Mouse (Mus musculus): ENCODE measurements around the gene Evc2. TPM values are rescaled to one million over a fixed set of nuclear protein-coding genes. Genes with fewer than 3 reads are reported as not detected.

Gene Evc2
- 5.0 and 7.2 TPM in 2 replicates for polyA plus RNA-seq (2015; fragmentation: Nextera tagmentation; extraction: Ambion mirVana)

DNA sequence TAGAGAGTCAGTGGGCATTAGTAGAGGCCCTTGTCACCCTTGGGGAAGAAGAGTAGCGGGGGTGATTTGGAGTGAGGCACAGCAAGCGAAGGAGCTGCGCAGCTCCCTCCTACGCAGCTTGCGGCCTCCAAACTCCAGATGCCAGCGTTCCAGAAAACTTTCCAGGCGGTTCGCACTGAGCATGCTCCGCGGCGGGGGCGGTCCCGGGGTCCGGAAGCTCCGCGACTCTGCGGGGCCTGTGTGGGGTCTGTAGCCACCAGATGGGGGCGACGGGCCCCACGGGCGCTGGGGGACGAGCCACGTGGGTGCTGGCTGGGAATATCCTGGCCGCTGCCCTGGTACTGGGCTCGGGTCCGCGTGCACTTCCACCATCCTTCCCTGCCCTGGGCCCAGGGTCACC, at the start of gene Evc2:
TSS of gene Evc2 (plus strand) at position 212 of the 400 bp plus-strand sequence.
- H3K36me3 ChIP-seq = no peaks in the 10 kb centered on the region
- H3K4me2 ChIP-seq = peak within 1 kb of the TSS; percentile 100
- peak within 1 kb of the TSS; percentile 40 for H3K9ac ChIP-seq
- peak within 1 kb of the TSS; percentile 65 for H3K4me3 ChIP-seq
- H3K4me1 ChIP-seq (replicated peaks) = peaks cover 34% of the 10 kb centered on the region
- no peak within 1 kb of the TSS for H3K27ac ChIP-seq (replicated peaks)
- peak; percentile 79 for ATAC-seq (ENCODE audit: low FRiP score, low read depth)
- H3K9me3 ChIP-seq = no peaks in the 10 kb centered on the region
- 0 out of 2 replicates have a peak, but pooled peaks cover 7% of the 10 kb centered on the region for H3K27me3 ChIP-seq
- under 1% methylated on average over 26 of the region's 27 CpGs for WGBS

GRCm38 (mm10) chr5:37289236-37289635, 49.1 kb upstream of the Evc2 start:
- no peak overlapping the region for H3K9ac ChIP-seq
- 0 out of 2 replicates have a peak overlapping the region, but pooled peaks have one; percentile 16 for H3K27ac ChIP-seq (replicated peaks)
- peak; percentile 25; the same call in 1 of the 2 replicates for ATAC-seq (ENCODE audit: low FRiP score, low read depth)
- H3K27me3 ChIP-seq = no peaks in the 10 kb centered on the region
- H3K4me2 ChIP-seq = no peak overlapping the region
- peaks cover 78% of the 10 kb centered on the region for H3K36me3 ChIP-seq
- H3K4me1 ChIP-seq (replicated peaks) = no peaks in the 10 kb centered on the region; the same call in 1 of the 2 replicates
- no peaks in the 10 kb centered on the region for H3K9me3 ChIP-seq
- WGBS = 20% methylated on average over 3 of the region's 3 CpGs
- H3K4me3 ChIP-seq = no peak overlapping the region

DNA sequence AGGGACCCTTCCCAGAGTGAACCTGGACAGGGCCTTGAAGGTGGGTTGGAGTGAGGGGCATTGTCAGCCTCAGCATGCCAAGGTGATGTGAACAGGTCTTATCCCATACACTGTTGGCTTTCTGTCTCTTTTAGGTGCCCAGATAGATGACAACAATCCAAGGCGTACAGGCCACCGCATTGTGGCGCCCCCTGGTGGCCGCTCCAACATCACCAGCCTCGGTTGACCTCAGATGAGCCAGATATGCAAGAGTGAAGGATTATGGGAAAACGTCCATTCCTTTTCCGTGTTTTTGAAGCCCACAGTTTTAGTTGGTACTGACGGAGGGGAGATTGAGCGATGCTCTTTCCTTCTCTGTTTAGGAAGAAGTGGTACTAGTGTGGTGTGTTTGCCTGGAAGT, 47.3 kb upstream of the Evc2 start:
- H3K4me2 ChIP-seq = no peak overlapping the region
- no peaks in the 10 kb centered on the region for H3K9me3 ChIP-seq
- 73% methylated on average over 9 of the region's 9 CpGs for WGBS
- H3K9ac ChIP-seq = no peak overlapping the region
- no peaks in the 10 kb centered on the region for H3K27me3 ChIP-seq
- no peak overlapping the region for H3K27ac ChIP-seq (replicated peaks)
- no peaks in the 10 kb centered on the region; the same call in 1 of the 2 replicates for H3K4me1 ChIP-seq (replicated peaks)
- ATAC-seq (ENCODE audit: low FRiP score, low read depth) = no peak
- no peak overlapping the region for H3K4me3 ChIP-seq
- H3K36me3 ChIP-seq = peaks cover 63% of the 10 kb centered on the region

GRCm38 (mm10) chr5:37296717-37297116, 41.6 kb upstream of the Evc2 start:
- ATAC-seq (ENCODE audit: low FRiP score, low read depth) = peak; percentile 20; the same call in 1 of the 2 replicates
- WGBS = 66% methylated on average over 10 of the region's 10 CpGs

DNA sequence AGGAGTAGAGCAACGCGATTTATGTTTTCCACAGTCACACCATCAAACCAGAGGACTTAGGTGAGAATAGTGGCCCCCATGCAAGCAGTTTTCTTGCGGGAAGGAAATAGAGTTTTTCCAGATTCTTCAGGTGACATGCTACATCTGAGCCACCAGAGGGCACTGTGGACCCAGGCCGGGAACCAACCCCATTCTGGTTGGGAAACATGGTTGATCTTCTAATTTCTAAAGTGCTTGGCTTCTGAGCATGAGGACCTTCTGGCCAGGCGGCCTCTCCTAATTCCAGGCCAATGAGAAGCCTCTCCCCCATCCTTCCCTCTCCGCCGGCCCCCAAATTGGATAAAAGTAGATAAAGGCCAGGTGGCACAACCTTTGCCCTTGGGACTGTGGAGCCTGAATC, 39.9 kb upstream of the Evc2 start:
- H3K4me1 ChIP-seq (replicated peaks) = no peaks in the 10 kb centered on the region
- H3K4me3 ChIP-seq = no peak overlapping the region
- no peaks in the 10 kb centered on the region for H3K36me3 ChIP-seq
- no peak overlapping the region for H3K27ac ChIP-seq (replicated peaks)
- no peak for ATAC-seq (ENCODE audit: low FRiP score, low read depth)
- no peaks in the 10 kb centered on the region for H3K9me3 ChIP-seq
- WGBS = 35% methylated on average over 7 of the region's 7 CpGs
- no peak overlapping the region for H3K9ac ChIP-seq
- no peak overlapping the region for H3K4me2 ChIP-seq
- H3K27me3 ChIP-seq = no peaks in the 10 kb centered on the region

More at GRCm38 (mm10) chr5:37296717-37297116, 41.6 kb upstream of the Evc2 start:
- Histone ChIP-seq H3K4me2 (no peak overlapping the region), H3K4me1 (replicated peaks) (no peaks in the 10 kb centered on the region), H3K4me3 (no peak overlapping the region), H3K9me3 (no peaks in the 10 kb centered on the region), H3K36me3 (peaks cover 9% of the 10 kb centered on the region), H3K9ac (no peak overlapping the region), H3K27ac (replicated peaks) (no peak overlapping the region), H3K27me3 (no peaks in the 10 kb centered on the region)

- H3K4me2 ChIP-seq = no peak overlapping the region
- H3K27me3 ChIP-seq = no peaks in the 10 kb centered on the region
- 74% methylated on average over 9 of the region's 9 CpGs for WGBS
- peaks cover 10% of the 10 kb centered on the region for H3K36me3 ChIP-seq
- H3K27ac ChIP-seq (replicated peaks) = 0 out of 2 replicates have a peak overlapping the region, but pooled peaks have one; percentile 15
- no peaks in the 10 kb centered on the region for H3K4me1 ChIP-seq (replicated peaks)
- H3K4me3 ChIP-seq = no peak overlapping the region
- ATAC-seq (ENCODE audit: low FRiP score, low read depth) = no peak
- H3K9ac ChIP-seq = no peak overlapping the region
- no peaks in the 10 kb centered on the region for H3K9me3 ChIP-seq
Observed at GRCm38 (mm10) chr5:37310026-37310425, 28.3 kb upstream of the Evc2 start.

DNA sequence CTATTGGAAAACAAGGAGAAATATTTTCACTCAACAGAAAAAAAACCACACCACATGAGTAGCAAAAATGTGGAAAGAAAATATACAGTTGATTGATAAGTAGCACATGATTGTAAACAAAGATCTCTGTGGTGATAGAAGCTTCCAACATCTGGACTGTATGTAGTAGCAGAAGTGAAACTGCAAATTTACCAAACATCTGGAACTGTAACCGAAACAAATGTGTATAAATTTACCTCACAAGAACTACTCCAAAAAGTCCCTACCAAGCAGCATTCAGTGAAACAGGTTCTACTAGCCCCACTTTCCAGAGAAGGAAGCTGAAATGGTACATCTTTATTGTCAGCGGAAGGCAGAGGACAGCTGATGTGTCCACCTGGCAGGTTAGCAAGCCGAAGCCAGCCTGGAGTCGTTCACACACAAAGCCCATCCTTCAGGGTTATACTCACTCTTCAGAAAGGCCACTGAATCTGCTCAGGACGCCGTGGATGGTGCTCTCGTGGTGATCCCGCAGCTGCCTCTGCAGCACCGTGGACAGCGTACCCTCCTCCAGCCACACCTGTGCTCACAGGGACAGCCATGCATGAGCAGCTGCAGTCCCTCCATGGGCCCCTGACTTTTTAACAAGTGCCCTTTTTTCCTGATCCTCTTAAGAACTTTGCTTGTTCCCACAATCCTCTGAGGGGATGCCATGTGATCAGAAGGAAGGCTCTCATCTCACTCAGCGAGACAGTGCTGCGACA, 25.1 kb upstream of the Evc2 start:
- peaks cover 9% of the 10 kb centered on the region; the same call in 1 of the 2 replicates for H3K9me3 ChIP-seq
- no peaks in the 10 kb centered on the region for H3K4me1 ChIP-seq (replicated peaks)
- H3K9ac ChIP-seq = no peak overlapping the region
- H3K4me3 ChIP-seq = no peak overlapping the region
- ATAC-seq (ENCODE audit: low FRiP score, low read depth) = no peak
- 91% methylated on average over 12 of the region's 12 CpGs for WGBS
- H3K27ac ChIP-seq (replicated peaks) = no peak overlapping the region
- peaks cover 20% of the 10 kb centered on the region for H3K36me3 ChIP-seq
- H3K27me3 ChIP-seq = no peaks in the 10 kb centered on the region
- H3K4me2 ChIP-seq = no peak overlapping the region

DNA sequence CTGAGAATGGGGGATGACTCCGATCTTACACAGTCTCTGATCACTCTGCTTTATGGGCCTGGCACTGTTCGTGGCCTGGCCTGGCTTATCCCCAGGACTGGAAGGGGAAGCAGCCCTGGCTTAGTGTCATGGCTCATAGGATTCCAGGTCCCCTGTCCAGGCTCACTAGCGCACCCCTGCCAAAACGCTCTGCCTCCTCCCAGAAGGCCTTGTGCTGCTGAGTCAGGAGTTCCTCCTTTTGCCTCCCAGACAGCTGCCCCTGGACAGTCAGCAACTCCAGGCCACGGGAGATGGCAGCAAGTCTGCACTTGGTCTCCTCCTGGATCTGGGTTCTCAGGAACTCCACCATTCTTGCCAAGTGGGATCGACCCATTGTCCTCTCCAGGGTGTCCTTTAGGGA, 19.6 kb upstream of the Evc2 start:
- Histone ChIP-seq H3K4me1 (replicated peaks) (no peaks in the 10 kb centered on the region), H3K27ac (replicated peaks) (no peak overlapping the region), H3K9me3 (peaks cover 9% of the 10 kb centered on the region; the same call in 1 of the 2 replicates), H3K27me3 (no peaks in the 10 kb centered on the region), H3K4me2 (no peak overlapping the region), H3K36me3 (peaks cover 20% of the 10 kb centered on the region), H3K9ac (no peak overlapping the region), H3K4me3 (no peak overlapping the region)
- no peak for ATAC-seq (ENCODE audit: low FRiP score, low read depth)
- WGBS = 86% methylated on average over 6 of the region's 6 CpGs

DNA sequence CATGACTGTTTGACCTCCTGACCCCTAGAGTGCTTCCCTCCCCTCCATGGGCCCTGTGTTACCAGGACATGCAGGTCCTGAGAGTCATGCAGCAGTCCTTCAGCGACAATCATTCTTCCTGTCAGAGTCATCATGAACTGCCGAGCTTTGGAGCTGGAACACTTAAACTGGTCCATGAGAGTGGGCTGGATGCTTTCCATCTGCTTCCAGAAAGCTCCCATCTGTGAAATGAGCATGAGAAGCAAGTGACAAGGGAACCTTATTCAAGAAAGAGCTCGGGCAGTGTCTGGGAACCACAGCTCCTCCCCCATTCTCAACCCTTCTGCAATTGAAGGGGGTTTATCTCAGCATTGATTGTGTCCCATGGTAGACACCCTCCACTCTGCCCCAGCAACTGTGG, 18.1 kb upstream of the Evc2 start:
- Histone ChIP-seq H3K4me2 (no peak overlapping the region), H3K36me3 (peaks cover 10% of the 10 kb centered on the region), H3K27ac (replicated peaks) (no peak overlapping the region), H3K9me3 (peaks cover 9% of the 10 kb centered on the region; the same call in 1 of the 2 replicates), H3K27me3 (no peaks in the 10 kb centered on the region), H3K4me1 (replicated peaks) (no peaks in the 10 kb centered on the region), H3K9ac (no peak overlapping the region), H3K4me3 (no peak overlapping the region)
- WGBS = 72% methylated on average over 3 of the region's 3 CpGs
- no peak for ATAC-seq (ENCODE audit: low FRiP score, low read depth)

DNA sequence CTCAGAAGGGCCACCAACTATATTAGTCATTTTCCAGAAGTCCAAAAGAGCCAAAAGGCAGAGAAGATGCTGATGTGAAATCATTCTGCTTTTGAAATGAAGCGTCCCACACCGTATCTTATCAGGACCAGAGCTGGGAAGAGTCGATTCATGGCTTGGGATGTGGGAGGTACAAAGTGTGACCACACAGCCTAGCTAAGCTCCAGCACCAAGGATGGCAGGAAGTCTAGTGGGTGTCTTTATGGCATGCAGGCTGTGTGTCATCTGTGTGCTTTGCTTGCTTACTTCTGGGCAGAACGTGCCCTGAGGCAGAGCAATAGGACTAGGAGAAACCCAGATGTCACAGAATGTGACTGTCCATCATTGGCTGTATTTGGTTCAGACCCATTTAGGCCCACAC, 17.5 kb upstream of the Evc2 start:
- no peak for ATAC-seq (ENCODE audit: low FRiP score, low read depth)
- no peak overlapping the region for H3K9ac ChIP-seq
- no peak overlapping the region for H3K4me2 ChIP-seq
- WGBS = 96% methylated on average over 4 of the region's 4 CpGs
- H3K4me1 ChIP-seq (replicated peaks) = no peaks in the 10 kb centered on the region
- H3K9me3 ChIP-seq = peaks cover 4% of the 10 kb centered on the region; the same call in 1 of the 2 replicates
- no peaks in the 10 kb centered on the region for H3K27me3 ChIP-seq
- H3K4me3 ChIP-seq = no peak overlapping the region
- H3K36me3 ChIP-seq = peaks cover 5% of the 10 kb centered on the region; the same call in 1 of the 2 replicates
- H3K27ac ChIP-seq (replicated peaks) = no peak overlapping the region

GRCm38 (mm10) chr5:37326675-37327074, 11.6 kb upstream of the Evc2 start:
- Histone ChIP-seq H3K27ac (replicated peaks) (no peak overlapping the region), H3K27me3 (no peaks in the 10 kb centered on the region), H3K4me1 (replicated peaks) (no peaks in the 10 kb centered on the region), H3K9ac (no peak overlapping the region), H3K4me3 (no peak overlapping the region), H3K4me2 (no peak overlapping the region), H3K9me3 (no peaks in the 10 kb centered on the region), H3K36me3 (no peaks in the 10 kb centered on the region)
- ATAC-seq (ENCODE audit: low FRiP score, low read depth) = no peak
- 87% methylated on average over 6 of the region's 6 CpGs for WGBS

DNA sequence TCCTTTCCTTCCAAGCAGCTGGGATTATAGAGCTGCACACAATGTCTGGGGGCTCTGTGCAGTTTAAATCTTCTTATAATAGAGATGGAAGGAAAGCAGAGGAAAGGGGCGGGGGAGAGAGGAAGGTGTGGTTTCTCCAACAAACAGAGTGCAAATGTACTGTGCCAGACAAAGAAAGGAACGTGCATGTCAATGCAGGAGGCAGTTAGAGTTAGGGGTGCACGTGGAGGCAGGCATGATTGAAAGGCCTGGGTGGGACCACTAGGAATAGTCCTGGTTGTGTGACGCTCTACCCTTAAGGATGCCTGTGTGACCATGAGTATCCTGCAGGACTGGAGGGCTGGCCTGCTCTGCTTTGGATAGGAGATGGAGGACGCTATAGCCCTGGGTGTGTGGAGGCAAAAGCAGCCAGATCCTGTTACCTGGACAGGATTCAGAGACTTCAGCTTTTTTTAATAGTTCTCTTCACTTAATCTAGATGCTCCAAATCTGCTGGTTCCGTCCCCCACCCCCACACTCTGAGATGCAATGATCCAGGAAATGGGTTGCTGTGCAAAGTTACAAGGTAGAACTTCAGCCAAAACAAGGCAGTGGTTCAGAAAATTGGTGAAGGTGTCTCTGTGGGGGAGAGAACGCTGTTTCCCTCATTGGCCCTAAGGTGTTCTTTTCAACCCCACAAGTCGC, 7.7 kb upstream of the Evc2 start:
- Histone ChIP-seq H3K4me2 (no peak overlapping the region), H3K27ac (replicated peaks) (no peak overlapping the region), H3K4me3 (no peak overlapping the region), H3K4me1 (replicated peaks) (no peaks in the 10 kb centered on the region), H3K27me3 (no peaks in the 10 kb centered on the region), H3K36me3 (no peaks in the 10 kb centered on the region), H3K9me3 (no peaks in the 10 kb centered on the region), H3K9ac (no peak overlapping the region)
- no peak for ATAC-seq (ENCODE audit: low FRiP score, low read depth)
- 83% methylated on average over 8 of the region's 8 CpGs for WGBS
